Mouse (Mus musculus): ENCODE data around the gene Cenpl. TPM values are rescaled to one million over a fixed set of nuclear protein-coding genes. Genes with fewer than 3 reads are reported as not detected.
A peak's percentile ranks its signal among the peaks of the same experiment; 100 is the strongest.

The Cenpl gene
- total RNA-seq, 2 experiments from 2014 or later: 1.1 to 2.3 TPM

DNA sequence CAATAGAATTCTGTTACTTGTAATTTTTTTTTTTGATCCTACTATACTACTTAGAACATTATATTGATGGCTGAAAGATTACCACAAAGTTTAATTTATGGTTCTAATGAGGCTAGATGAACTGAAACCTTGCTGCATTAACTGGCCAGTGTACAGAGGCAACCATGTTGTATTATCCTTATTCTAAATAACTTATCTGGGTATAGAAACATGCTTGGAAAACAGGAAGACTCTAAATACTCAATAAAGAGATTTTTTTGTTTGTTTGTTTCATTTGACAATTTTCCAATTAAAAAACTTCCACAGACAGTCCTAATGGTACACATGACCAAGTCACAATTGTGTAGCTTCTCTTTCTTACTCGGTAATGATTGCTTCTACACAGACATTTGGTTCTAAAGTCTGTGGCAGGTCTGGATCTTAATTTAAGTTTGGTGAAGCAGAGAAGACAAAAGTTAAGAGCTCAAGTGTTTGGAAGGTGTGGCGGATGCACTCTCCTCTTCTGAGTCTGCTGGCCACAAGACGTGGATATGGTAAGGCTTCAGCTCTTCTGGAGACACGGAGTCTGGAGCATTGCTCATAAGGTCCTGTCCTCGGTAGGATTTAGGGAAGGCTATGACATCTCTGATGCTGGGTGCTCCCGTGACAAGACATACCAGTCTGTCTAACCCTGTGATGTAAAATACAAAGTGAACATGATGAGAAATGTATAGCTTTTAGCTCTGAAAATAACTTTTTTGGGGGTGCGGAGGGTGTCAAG is 29.1 kb upstream of the Cenpl start:
- DNase-seq: no peak

DNA sequence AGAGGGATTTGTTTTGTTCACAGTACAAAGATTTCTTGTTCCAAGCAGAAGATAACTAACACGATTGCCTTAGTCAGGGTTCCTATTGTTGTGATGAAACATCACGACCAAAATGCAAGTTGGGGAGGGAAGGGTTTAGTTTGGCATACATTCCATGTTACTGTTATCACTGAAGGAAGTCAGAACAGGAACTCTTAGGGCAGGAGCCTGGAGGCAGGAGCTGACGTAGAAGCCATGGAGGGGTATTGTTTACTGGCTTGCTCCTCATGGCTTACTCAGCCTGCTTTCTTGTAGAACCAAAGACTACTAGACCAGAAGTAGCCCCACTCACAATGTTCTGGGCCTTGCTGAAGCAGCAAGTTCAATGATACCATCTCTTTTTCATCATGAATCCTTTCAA is 23.5 kb upstream of the Cenpl start:
- DNase-seq: no peak

DNA sequence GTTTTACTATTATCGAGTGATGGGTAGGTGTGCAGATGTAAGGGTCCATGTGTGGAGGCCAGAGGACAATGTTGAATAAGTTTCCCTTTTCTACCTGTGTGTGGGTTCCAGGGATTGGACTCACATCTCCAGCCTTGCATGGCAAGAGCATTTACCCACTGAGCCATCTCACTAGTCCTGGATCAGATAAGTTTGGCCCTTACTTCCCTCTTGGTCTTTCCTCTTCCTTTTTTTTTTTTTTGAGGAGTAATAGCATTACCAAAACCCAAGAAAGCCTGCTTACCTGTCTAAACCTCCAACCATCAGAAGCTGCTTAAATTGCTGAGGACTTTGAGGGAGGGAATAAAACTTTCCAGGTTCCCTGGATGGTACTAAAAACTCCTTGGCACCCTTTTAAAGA is 13.3 kb upstream of the Cenpl start:
- DNase-seq: no peak

DNA sequence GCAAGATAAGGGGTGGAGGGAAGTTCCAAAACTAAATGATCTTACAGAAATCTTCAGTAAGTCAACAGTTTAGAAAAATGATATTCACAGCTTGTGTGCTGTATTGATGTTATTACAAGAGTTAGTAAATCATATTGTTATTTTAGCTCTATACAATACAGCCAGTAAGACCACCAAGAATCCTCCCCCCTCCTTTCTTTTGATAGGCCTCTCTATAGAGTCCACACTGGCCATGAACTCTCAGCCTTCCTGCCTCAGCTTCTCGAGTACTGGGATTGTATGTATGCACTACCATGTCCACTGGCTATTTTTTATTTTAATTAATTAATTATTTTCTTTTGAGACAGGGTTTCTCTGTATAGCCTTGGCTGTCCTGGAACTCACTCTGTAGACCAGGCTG is 7.2 kb upstream of the Cenpl start:
- DNase-seq: no peak

DNA sequence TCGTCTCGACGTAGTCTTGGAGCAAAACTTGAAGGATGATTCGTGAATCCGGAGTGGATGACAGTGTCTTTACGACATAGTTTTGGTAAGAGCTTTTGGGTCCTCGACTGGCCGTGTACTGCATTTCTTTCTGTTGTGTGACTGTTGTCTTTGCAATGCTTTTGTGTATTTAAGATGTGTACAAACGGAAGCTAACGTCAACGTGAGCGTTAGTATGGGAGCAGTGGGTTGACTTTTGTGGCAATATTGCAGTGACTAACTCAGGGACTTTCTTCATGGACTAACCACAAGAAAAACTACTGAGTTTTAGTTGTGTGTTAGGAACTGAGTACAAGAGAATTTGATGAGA is 733 bp downstream of the Cenpl start:
- DNase-seq: no peak

DNA sequence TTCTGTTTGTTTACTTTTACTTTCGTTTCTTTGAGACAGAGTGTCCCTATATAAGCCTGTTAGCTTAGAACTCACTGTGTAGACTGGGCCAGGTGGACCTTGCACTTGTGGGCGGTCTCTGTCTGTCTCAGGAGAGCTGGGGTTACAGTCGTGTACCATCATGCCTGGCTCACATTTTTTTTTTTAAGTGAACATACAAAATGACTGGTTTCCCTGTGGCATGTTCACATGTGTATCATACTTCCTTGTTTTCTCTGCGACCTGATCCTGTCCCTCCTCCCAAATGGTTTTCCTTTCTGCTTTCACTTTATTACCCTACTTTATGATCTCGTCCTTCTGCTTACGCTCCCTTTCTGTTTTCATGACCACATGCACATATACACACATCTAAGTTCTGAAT is 5.7 kb downstream of the Cenpl start:
- no peak for DNase-seq

DNA sequence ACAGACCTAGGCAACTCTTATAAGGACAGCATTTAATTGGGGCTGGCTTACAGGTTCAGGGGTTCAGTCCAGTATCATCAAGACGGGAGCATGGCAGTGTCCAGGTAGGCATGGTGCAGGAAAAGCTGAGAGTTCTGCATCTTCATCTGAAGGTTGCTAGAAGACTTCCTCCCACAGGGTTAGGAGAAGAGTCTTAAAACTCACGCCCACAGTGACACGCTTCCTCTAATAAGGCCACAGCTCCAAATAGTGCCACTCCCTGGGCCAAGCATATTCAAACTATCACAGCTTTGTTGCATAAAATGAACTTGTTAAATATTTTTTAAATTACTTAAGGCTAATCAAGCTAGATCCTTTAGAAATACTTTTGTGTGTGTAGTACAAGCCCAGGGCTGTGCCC is 6.7 kb downstream of the Cenpl start:
- no peak for DNase-seq

DNA sequence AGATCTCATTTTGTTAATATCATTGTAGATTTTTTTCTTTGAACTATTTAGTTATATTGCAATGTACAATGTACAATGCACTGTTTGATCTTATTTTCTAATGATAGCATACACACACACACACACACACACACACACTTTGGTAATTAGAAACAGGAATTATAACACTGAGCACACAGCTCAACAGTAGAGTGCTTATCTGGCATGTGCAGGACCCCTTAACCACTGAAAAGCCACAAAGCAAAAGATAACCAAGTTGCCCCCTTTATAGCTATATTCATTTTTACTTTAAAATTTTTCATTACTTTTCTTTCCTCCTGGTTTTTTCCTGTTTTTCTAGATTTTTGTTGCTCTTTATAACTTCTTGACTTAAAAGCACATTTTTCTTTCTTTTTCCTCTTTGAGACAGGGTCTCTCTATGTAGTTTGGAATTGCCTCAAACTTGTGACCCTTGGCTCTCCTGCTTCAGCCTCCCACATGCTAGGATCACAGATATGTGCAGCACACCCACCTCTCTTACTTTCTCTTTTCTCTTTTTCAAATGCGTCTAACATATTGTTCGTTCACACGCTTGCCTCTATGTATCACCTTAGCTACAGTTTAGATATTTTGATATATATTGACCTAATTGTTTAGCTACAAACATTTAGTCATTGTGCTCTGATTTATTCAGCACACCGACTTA is 29.4 kb downstream of the Cenpl start:
- DNase-seq: no peak

DNA sequence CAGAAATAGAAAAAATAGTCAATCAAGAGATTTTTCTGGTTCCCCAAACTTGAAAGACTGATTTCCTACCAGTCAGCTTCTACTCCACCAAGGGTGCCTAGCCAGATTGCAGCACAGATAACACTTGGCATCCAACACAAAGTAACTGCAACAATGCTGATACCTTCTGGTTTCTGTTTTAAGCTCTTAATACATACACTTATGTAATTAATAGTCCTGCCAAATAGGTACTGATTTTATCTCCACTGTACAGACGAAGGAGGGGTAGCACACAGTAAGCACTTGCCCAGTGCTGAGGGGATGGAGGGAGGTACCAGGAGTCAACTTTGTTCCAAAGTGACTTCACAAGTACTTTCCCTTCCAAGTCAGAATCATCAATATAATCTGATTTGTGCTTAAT is 33.3 kb downstream of the Cenpl start:
- no peak for DNase-seq

DNA sequence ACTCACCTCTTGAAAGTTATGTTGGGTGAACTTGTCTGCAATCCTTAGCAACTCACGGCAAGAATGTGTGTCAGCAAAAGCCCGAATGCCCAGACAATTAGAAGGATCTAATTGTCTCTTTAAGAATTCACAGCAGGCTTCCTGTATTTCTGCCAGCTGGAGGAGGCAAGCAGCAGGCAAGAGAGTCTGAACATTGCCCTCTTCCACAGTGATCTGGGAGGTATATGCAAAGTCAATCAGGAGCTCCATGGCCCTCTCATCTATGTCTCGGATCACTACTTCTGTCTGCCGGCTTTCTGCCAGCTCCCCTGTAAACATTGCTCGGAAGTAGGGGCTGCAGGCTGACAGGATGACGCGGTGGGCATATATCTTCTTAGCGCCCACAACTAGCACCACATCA is 38.7 kb downstream of the Cenpl start:
- no peak for DNase-seq

DNA sequence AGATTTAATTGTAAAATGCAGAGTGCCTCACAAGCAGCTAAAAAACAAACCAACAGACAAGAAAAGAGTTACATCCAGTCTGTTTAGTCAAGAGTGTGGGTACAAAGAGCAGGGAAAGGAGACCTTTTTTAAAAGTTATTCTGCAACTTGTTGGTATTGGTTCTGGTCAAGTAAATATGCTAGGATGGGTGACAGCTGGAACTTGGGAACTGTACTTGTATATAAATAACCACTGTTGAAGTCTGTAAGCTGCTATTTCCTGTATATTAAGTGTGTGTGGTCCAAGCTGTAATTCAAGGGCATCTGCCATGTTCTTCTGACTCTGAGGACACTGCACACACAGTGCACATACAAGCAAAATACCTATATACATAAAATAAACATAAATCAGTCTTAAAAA is 44.1 kb downstream of the Cenpl start:
- DNase-seq: no peak

DNA sequence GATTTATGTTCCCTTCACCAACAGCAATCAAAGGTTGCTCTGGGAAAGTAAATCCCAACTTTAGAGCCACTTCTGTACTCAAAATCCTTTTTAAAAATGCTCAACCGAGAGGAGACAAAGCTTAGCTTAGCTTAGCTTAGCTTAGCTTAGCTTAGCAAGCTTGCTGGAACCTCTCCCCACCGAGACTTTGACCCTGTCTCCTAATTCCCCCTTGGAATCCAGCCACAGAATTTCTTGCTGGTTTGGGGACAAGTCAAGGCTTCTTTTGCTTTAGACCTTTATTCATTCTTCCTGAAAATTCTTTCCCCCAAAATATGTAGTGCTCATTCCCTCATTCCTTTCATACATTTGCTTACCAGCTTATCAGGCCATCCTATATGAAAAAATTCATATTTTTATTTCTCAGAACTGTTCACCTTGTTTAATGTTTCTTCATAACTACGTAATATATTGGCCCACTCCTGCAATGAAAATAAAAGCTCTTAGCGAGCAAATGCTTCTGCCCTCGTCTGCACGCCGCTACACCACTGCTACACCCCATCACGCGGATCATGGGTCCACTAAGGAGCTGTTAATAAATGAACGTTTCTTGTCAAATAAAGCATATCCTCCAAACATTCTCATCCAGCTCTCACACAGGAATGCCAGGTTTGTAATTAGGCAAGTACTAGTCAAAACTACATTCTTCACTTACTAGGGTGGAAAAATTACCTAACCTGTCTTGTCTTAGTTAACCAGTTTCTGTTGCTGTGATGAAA is 52.3 kb downstream of the Cenpl start:
- no peak for DNase-seq

DNA sequence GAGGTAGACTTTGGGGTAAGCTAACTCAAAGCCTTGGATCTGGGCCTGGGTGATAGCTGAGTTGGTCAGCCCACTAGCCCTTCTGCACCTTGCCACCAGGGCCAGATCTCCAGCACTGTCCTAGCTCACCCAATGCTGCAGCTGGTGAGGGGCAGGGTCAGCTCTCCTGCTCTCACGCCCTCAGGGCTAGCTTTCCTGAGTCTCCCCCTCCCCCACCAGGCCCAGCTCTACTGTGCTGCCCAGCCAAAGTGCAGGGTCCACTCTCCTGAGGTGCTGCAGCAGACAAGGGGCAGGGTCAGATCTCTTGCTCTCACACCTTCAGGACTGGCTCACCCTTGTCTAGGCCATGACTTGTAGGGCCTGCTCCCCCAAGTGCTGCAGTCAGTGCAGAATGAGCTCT is 55.9 kb downstream of the Cenpl start:
- no peak for DNase-seq

DNA sequence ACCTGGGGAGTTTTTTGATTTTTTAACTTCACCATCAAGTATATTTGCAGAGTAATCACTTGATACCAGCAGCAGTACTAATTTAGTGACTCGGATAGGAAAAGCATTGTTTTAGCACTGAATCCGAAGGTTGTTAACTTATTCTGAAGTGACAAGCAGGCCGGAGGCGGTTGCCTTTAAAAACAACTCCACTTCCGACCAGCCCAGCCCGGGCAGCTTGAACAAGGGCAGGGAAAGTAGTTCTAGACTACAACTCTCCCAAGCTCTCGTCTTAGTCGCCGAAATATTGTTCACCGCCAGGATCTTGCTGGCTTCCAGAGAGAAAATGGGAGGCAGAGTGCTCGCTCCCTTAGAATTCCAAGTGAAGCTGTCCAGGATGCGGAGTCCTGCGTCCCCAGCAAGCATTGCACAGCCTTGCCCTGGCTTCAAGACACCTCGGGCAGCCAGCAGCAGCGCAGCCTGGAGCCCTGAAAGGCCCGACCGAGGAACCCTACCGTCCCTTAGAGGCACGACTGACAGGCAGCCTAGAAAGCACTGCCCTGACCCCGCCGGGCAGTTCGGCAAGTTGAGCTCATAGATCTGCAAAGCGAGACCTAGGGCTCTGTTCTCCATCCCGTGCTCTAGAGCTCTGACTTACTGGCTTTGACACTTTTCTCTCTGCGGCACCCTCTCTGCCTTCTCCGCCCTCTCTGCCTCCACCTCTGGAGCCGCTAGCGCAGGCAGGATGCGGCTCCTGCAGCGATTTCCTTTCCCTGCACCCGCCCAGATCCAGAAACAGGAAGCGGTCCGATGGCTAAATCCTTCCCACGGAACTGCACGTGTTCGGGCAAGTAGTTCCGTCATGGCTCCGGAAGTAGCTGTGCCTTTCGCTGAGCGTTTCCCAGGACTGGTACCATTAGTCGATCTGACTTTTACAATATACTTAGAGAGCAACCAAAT is 60.5 kb downstream of the Cenpl start, which contains the start of gene Klhl20:
TSS of gene Klhl20 (minus strand) at position 786 of the 939 bp plus-strand sequence.
- DNase-seq: peak; percentile 92 to 93

Other genes starting within 250 kb of the Cenpl start
- 10 to 100 TPM; 43.1 to 44.9 TPM for gene Rc3h1, start 164.3 kb upstream of the Cenpl start, total RNA-seq (2021)
- gene Serpinc1, start 92.1 kb upstream of the Cenpl start, total RNA-seq (2021): under 1 TPM; 0.20 to 0.65 TPM
- gene Zbtb37, start 35.9 kb upstream of the Cenpl start, total RNA-seq (2021): 10 to 100 TPM; 16.7 to 21.0 TPM
- 10 to 100 TPM; 22.6 to 24.0 TPM for gene Dars2, start 55 bp upstream of the Cenpl start, total RNA-seq (2021)
- 10 to 100 TPM; 17.8 to 18.9 TPM for gene Klhl20, start 60.8 kb downstream of the Cenpl start, total RNA-seq (2021)
- 10 to 100 TPM; 52.6 to 58.8 TPM for gene Ankrd45, start 72.0 kb downstream of the Cenpl start, total RNA-seq (2021)
- not detected for gene Tex50, start 88.6 kb downstream of the Cenpl start, total RNA-seq (2021)
- 100 to 1,000 TPM; 311 to 331 TPM for gene Prdx6, start 180.5 kb downstream of the Cenpl start, total RNA-seq (2021)

Measured in layer of hippocampus, postnatal 36 days (tissue).